Mouse (Mus musculus) heart, embryonic 11.5 days (tissue): ENCODE results near the gene Olfr1303. TPM values are rescaled to one million over a fixed set of nuclear protein-coding genes. Genes with fewer than 3 reads are reported as not detected.

Source experiments
- ATAC-seq: fragments of 200-750 bp; cut with Nextera tagmentation; replicated peaks from 2 replicates; pipeline ENCODE4 v1.8.0; 2017; ENCODE audit warnings: moderate library complexity; ENCODE audit not compliant: insufficient number of reproducible peaks, low FRiP score, low TSS enrichment
- H3K27ac ChIP-seq: fragments of 300-500 bp; sonication (generic); 2 replicates; pipeline ENCODE4 v1.5.1; 2014; ENCODE audit warnings: mild to moderate bottlenecking, low read depth, low read length
- H3K27me3 ChIP-seq: fragments of 300-500 bp; sonication (generic); 2 replicates; pipeline ENCODE4 v1.6.1; 2014; ENCODE audit warnings: mild to moderate bottlenecking, low read length, mixed read lengths; ENCODE audit not compliant: control insufficient read depth, insufficient read depth
- H3K36me3 ChIP-seq: fragments of 300-500 bp; sonication (generic); 2 replicates; pipeline ENCODE4 v1.6.1; 2014; ENCODE audit warnings: mild to moderate bottlenecking, low read length, moderate library complexity, mixed read lengths; ENCODE audit not compliant: control insufficient read depth, insufficient read depth
- H3K4me1 ChIP-seq: fragments of 300-500 bp; sonication (generic); 2 replicates; pipeline ENCODE4 v1.6.1; 2014; ENCODE audit warnings: low read length; ENCODE audit not compliant: control insufficient read depth, insufficient read depth
- H3K4me2 ChIP-seq: fragments of 300-500 bp; sonication (generic); 2 replicates; pipeline ENCODE4 v1.6.1; 2014; ENCODE audit warnings: mild to moderate bottlenecking, moderate library complexity
- H3K4me3 ChIP-seq: fragments of 300-500 bp; sonication (generic); 2 replicates; pipeline ENCODE4 v1.5.1; 2014; ENCODE audit warnings: low read depth, low read length
- H3K9ac ChIP-seq: fragments of 300-500 bp; sonication (generic); 2 replicates; pipeline ENCODE4 v1.6.1; 2014; ENCODE audit warnings: mild to moderate bottlenecking, low read depth, low read length, moderate library complexity
- H3K9me3 ChIP-seq: fragments of 300-500 bp; sonication (generic); replicated peaks from 2 replicates; pipeline ENCODE4 v1.6.1; 2016; ENCODE audit warnings: low read length; ENCODE audit not compliant: control insufficient read depth
- WGBS: fragments of 180-500 bp; shearing (Covaris S2); extraction: QIAGEN DNeasy Blood & Tissue Kit; methylation state at CpG from one replicate; pipeline ENCODE4 v1.1.7; 2014; ENCODE audit not compliant: insufficient replicate concordance; 5-methylcytosine and 5-hydroxymethylcytosine counted together
- polyA plus RNA-seq: library from polyadenylated mRNA; unstranded; fragments of >200 nt; fragmentation: Nextera tagmentation; extraction: Ambion mirVana; gene quantifications from 2 replicates; pipeline ENCODE4 v1.2.1, GENCODE M21; 2014

The Olfr1303 gene
- polyA plus RNA-seq, result not detected in 2 replicates

DNA sequence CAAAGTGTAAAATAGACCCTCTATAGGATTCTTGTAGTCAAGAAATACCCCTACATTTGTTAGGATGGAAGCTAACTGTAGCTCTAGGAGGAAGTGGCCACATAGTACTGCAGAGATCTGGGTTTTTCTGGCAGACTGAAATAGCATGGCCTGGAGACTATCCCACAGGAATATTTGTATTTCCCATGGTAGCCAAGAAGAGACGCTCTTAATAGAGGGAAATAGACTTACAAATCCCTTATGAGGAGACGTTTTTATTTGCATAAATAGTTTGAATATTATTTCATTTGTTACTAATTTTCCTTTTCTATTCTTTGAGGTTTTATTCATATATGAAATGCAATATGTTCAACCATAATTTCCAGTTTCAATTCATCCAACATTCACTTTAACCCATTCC, at the start of gene Olfr1303:
Gene Olfr1303 (minus strand): TSS at position 101 of the 400 bp plus-strand sequence.
- Histone ChIP-seq H3K27me3 (no peaks in the 10 kb centered on the region), H3K4me3 (no peak within 1 kb of the TSS), H3K9me3 (no peaks in the 10 kb centered on the region), H3K36me3 (no peaks in the 10 kb centered on the region), H3K27ac (no peak within 1 kb of the TSS), H3K4me1 (no peaks in the 10 kb centered on the region), H3K9ac (no peak within 1 kb of the TSS), H3K4me2 (no peak within 1 kb of the TSS)
- 79% methylated on average over 2 of the region's 2 CpGs for WGBS
- ATAC-seq, result no peak

DNA sequence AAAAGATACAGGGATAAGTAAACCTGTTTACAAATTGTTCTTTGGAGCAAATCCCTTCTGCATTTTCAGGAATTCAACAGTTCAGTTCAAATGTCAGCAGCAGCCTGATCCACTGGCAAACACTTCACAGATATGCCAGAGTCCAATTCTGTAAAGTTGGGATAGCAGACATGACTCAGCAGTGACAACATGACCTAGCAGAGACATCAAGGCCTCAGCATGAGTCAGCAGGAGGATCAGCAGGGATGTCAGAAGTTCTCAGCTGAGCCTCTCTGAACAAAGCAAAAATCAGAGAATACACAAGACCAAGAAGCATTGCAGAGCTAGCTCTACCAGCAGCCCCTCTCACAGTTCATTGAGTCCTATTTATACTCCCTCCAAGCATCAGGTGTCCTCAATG, 7.2 kb downstream of the Olfr1303 start:
- Histone ChIP-seq H3K9me3 (no peaks in the 10 kb centered on the region), H3K36me3 (no peaks in the 10 kb centered on the region), H3K4me3 (no peak overlapping the region), H3K4me2 (no peak overlapping the region), H3K27ac (no peak overlapping the region), H3K27me3 (no peaks in the 10 kb centered on the region), H3K4me1 (no peaks in the 10 kb centered on the region), H3K9ac (no peak overlapping the region)
- ATAC-seq, result no peak

DNA sequence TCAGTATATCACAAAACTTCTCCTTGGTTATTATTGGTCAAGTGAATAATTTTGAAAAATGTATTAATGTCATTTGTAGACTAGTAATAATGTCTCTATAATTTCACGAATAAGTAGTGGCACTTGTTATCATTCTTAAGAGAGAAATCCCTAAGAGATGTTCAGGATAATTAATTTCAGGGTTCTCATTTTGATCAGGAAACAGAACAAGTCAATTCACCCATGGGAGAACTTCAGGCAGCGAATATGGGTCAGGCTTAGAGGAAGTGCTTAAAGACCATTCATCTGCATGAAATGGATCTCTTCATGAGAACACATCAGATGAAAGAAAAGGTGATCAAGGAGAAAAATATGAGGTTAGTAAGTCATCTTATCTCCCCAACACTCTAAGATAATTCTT, 43.0 kb downstream of the Olfr1303 start, which contains the start of gene Olfr1302:
Gene Olfr1302 (plus strand): TSS at position 301 of the 400 bp plus-strand sequence.
- no peak for ATAC-seq
- Histone ChIP-seq H3K4me2 (no peak within 1 kb of the TSS), H3K27me3 (no peaks in the 10 kb centered on the region), H3K36me3 (no peaks in the 10 kb centered on the region), H3K4me1 (no peaks in the 10 kb centered on the region), H3K9me3 (no peaks in the 10 kb centered on the region), H3K27ac (no peak within 1 kb of the TSS), H3K9ac (no peak within 1 kb of the TSS), H3K4me3 (no peak within 1 kb of the TSS)
- WGBS, result 70% methylated on average over 2 of the region's 2 CpGs

Other genes with a start within 250 kb of the Olfr1303 start
- not detected in 2 replicates for gene Olfr1297, start 193.8 kb downstream of the Olfr1303 start, polyA plus RNA-seq
- gene Olfr1298, start 171.1 kb downstream of the Olfr1303 start, polyA plus RNA-seq, result not detected in 2 replicates
- gene Olfr1299, start 158.9 kb downstream of the Olfr1303 start, polyA plus RNA-seq, result not detected in 2 replicates
- not detected in 2 replicates for gene Olfr1301, start 69.3 kb downstream of the Olfr1303 start, polyA plus RNA-seq
- not detected in 2 replicates for gene Olfr1302, start 42.9 kb downstream of the Olfr1303 start, polyA plus RNA-seq
- gene Olfr1305, start 56.8 kb upstream of the Olfr1303 start, polyA plus RNA-seq, result not detected in 2 replicates
- gene Olfr1306, start 95.9 kb upstream of the Olfr1303 start, polyA plus RNA-seq, result not detected in 2 replicates
- gene Olfr1307, start 129.1 kb upstream of the Olfr1303 start, polyA plus RNA-seq, result not detected in 2 replicates
- gene Olfr1308, start 144.6 kb upstream of the Olfr1303 start, polyA plus RNA-seq, result not detected in 2 replicates
- gene Olfr1309, start 169.9 kb upstream of the Olfr1303 start, polyA plus RNA-seq, result not detected in 2 replicates
- gene Olfr1310, start 192.4 kb upstream of the Olfr1303 start, polyA plus RNA-seq, result not detected in 2 replicates
- not detected in 2 replicates for gene Olfr1311, start 204.1 kb upstream of the Olfr1303 start, polyA plus RNA-seq
- gene Olfr1312, start 229.9 kb upstream of the Olfr1303 start, polyA plus RNA-seq, result not detected in 2 replicates